Mouse (Mus musculus) kidney, postnatal 14 days (tissue): ENCODE data around the gene Pcbp4.

Experiments used
- DNase-seq: peaks from one replicate; pipeline ENCODE4 v3.0.0; 2022; ENCODE audit warnings: mixed read lengths

Gene Pcbp4

DNA sequence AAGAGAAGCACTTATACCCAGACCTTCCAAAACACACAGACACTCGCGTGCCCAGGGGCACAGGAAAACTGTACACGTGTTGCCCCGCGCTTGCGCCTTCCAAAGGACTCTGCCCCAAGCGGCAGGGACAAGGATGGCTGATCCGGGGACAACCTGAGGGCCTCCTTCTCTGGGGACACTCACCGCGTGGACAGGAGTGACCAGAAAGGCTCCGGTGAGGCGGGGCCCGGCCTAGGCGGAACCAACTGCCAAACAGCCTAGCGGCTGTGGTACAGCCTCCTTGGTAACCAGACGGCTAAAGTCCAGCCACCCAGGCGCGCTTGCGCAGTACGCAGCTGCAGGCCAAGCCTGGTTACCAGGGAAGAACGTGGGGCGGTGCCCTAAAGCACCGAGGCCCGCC, 5.7 kb upstream of the Pcbp4 start, which contains the start of the genes Abhd14b and Abhd14a:
Gene Abhd14b (plus strand): TSS at position 112 of the 400 bp plus-strand sequence.
Gene Abhd14a (minus strand): TSS at position 331 of the 400 bp plus-strand sequence.
- DNase-seq = peak; percentile 98

DNA sequence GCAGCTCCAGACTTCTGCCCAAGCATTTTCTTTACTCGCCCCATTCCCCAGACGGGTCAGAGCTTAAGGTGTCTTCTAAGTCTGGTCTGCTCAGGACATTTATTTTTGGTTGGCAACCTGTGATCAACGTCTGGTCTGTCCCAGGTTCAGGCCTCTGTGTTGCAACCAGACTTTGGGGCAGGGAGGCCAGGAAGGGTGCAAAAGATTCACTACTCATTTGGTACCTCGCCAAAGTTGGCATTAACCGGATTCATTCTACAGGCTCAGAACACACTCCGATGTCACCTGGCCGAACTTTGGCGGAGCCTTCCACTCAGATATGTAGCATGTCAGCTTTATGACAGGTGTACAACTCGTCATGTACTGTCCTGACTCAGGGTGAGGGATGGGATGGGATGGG, 5.1 kb upstream of the Pcbp4 start:
- peak; percentile 44 for DNase-seq

DNA sequence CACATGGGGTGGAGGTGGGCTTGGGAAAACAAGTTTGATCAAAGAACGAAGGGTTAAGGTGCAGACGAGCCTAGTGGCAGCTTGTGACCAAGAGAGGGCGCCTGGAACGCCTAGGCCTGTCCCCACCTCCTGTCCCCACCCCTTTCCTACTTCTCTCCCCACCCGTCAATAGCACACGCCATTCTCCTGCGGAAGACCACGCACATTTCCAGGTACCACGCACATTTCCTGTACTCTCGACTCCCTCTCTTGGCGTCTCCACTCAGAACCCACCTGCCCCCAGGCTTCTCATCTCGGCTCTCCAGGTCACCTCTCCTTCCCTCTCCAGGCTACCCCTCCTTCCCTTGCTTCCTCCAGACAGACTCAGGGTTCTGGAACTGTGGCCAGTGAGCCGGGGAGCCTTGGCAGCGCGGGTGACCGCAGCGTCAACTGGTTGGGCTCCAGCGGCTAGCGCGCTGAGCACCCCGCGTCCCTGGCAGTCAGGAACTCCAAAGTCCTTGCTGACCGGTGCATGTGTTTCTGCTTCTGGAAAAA, 4.5 kb upstream of the Pcbp4 start:
- DNase-seq = peak; percentile 88

GRCm38 (mm10) chr9:106449947-106450346, 3.1 kb upstream of the Pcbp4 start:
- DNase-seq = no peak

DNA sequence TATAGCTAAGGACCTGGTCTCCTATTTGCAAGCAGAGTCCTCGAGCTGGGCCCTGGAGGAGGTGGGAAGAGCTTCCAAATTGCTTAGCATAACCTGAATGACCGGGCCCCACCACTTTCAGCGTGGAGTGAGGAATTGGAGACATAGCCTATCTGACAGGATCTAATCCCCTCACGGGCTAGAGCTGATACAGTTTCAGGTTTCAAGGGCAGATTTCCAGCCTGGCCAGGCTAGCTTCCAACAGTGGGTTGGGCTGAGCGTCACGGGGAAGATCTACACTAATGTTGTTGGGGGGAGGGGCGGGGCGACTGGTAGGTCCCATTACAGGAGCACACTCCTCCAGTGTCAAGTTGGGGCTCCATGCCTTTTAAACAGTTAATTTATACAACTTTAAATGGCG, 2.4 kb upstream of the Pcbp4 start:
- DNase-seq = peak; percentile 88

- DNase-seq = no peak
These were observed 1.8 kb upstream of the Pcbp4 start for GRCm38 (mm10) chr9:106451298-106451697.

GRCm38 (mm10) chr9:106451899-106452298, 1.2 kb upstream of the Pcbp4 start:
- no peak for DNase-seq

DNA sequence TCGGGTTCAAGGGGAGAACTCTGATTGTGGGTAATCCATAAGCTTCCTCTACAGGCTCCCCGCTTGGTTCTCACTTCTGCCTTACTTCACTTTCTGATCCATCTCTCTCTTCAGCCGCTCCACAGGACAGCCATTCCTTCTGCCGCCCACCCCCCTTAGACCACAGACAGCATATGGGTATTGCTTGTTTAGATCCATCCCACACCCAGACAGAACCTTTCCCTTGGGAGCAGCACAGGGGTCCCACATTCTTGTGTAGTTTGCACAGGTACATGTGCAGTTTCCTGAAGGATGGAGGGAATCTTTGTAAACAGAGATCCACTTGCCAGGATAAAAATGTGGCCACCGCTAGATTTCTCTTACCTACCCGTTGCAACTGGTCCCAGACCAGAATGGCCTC, 740 bp upstream of the Pcbp4 start:
- DNase-seq = no peak

DNA sequence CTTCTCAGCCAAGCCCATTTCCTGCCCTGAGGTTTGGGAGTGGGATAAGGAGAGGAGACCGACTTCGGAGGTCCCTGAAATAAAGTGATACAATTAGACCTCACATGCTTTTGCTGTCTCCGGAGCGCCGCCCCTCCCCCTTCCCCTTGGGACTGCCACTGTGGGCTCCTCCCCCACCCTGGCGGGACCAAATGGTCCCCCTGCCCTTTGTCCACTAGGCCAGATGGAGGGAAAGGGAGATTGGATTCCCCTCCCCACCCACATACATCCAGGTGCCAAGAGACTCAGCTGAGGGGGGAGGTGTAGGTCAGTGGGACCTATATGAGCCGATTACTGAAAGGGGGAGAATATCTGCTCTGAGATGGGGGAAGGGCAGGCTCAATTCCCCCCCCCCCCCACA, 270 bp upstream of the Pcbp4 start:
- peak; percentile 84 for DNase-seq

DNA sequence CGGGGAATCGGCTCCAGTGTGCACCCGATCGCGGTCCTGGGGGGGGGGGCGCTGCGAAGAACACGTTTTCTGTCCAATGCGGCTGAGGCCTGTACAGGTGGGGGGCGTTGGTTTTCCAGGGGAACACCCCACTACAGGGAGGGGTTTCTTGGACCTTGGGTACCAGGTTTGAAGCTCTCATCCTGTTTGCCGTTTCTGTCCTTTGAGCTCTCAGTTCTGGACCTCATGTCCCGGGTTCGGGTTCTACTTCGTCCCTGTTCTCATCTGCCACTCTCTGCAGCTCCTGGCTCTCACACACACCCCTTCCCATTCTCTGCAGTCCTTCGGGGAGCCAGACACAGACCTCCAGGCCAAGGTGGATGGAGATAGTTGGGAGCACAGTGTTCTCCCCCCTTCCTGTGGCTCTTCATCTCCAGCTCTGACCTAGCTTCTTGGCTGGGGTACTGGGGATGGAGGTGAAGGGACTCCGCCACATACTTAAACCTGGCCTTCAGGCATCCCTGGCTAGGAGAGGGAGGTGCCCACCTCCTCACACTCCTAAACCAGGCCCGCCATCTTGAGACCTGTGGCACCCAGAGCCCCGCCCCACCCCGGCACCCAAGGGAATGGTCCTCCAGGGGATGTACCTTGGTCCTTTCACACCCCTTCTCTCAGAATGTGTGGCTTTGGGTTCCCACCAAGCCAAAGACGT, 1.1 kb downstream of the Pcbp4 start:
- no peak for DNase-seq

GRCm38 (mm10) chr9:106454888-106455681, 2.0 kb downstream of the Pcbp4 start:
- no peak for DNase-seq

DNA sequence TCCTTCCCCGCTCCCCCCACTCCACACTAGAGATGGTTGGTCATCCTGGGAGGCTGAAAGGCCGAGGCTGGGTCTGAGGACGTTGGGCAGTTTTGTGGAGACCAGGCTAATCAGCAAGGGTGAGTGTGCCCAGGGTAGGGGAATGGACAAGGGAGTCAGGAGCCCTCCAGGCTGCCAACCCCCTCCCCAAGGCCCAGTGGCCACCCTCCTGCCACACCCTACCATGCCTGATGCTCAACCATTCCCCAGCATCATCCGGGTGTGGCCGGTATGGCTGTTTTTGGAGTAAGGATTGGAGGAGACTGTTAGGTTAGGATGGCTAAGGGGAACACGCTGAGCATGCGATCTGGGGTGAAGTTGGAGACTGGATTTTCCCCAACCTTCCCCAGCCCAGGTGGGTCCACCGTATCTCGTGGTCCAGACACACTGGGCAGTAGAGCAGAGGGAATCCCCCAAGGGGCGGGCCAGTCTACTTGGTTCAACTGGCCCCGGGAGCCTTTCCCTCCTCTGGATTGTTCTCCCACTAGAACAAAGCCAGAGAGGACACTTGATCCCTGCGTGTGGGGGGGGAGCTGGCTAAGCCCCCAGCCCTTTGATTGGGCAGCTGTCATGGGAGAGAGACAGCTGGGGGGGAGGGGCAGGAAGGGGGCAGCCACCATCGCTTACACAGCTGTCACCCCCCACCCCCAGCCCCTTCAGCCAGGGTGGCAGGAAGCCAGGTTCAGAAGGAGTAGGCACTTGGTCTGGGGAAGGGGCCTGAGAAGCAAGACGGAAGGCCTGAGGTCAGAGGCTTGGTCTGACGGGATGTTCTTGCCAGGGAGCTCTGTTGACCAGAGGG, 3.5 kb downstream of the Pcbp4 start:
- no peak for DNase-seq

GRCm38 (mm10) chr9:106457163-106457559, 4.1 kb downstream of the Pcbp4 start:
- DNase-seq = no peak

- no peak for DNase-seq
These were observed 4.8 kb downstream of the Pcbp4 start for GRCm38 (mm10) chr9:106457920-106458319.

GRCm38 (mm10) chr9:106459946-106460345, 6.9 kb downstream of the Pcbp4 start:
- DNase-seq = no peak

DNA sequence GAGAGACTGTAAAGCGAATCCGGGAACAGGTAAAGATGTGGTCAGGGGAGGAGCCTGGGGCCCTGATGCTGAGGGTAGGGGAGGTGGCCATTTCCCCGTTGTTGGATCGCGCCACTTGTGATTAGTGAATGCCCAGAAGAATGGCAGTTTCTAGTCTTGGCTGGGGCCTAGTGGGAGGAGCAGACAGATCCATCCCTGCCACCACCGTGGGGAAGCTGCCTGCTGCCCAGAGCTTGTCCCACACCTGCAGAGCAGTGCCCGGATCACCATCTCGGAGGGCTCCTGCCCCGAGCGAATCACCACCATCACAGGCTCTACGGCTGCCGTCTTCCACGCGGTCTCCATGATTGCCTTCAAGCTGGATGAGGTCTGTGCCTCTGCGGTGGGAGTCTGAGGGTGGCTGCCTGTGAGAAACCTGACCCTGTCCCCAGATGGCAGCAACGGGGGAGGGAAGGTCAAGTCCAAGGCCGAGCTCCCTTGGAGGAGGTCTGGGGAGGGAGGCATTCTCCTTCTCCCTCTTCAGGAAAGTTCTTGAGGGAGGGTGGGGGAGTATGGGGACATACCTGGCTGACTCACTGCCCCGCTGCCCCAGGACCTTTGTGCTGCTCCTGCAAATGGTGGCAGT, 7.4 kb downstream of the Pcbp4 start:
- DNase-seq = no peak

DNA sequence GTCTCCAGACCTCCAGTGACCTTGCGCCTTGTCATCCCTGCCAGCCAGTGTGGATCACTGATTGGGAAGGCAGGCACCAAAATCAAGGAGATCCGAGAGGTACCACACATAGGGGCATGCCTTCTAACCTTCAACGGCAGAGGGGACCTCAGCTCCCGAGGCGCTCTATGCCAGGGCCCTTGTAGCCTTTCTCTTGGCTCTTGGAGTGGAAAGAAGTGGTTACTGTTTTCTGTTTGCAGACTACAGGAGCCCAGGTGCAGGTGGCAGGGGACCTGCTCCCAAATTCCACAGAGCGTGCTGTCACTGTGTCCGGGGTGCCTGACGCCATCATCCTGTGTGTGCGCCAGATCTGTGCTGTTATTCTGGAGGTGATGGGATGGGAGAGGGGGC, 7.9 kb downstream of the Pcbp4 start:
- no peak for DNase-seq

DNA sequence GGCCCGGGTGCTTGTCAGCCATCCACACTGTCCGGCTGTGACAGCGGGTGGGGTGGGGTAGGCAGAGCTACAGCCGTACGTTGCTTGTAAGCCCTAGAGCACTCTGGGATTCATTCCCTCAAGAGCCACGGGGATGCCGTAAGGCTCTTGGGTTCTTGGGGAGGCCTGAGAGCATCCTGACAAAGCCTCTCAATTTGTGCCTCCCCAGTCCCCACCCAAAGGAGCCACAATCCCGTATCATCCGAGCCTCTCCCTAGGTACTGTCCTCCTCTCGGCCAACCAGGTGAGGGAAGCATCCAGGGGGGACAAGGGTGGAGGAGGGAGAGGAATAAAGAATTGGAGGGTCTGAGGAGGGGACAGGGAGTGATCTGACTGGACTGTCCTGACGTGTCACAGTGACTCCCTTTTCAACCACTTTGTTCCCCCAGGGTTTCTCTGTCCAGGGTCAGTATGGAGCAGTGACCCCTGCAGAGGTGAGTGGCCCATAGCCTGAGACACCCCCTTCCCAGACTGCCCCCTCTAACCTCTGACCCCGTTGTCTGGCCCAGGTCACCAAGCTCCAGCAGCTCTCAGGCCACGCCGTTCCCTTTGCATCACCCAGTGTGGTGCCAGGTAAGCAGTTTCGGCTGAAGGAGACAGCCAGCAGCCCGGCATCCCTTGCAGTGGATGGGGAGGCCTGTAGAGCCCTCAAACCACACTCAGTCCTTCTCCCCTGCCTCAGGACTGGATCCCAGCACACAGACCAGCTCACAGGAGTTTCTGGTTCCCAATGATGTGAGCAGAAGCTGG, 8.7 kb downstream of the Pcbp4 start:
- DNase-seq = no peak

DNA sequence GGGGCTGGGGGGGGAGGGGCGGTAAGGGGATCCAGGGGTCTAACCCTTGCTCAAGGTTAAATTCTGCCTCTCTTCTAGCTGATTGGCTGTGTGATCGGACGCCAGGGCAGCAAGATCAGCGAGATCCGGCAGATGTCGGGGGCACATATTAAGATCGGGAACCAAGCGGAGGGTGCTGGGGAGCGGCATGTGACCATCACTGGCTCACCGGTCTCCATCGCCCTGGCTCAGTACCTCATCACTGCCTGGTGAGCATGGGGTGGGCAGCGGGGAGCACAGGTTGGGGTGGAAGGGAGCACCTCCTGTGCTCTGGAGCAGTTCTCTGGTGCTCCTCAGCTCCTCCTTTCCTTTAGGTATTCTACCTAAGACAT, 9.3 kb downstream of the Pcbp4 start:
- no peak for DNase-seq

GRCm38 (mm10) chr9:106463122-106464063, 10.3 kb downstream of the Pcbp4 start:
- no peak for DNase-seq
